Mouse (Mus musculus) stomach, embryonic 16.5 days (tissue): ENCODE data around the gene Ablim1. TPM values are rescaled to one million over a fixed set of nuclear protein-coding genes. Genes with fewer than 3 reads are reported as not detected.

Experiments
- ATAC-seq: fragments of 200-750 bp; cut with Nextera tagmentation; 2 replicates; pipeline ENCODE4 v1.8.0; 2017; ENCODE audit warnings: moderate number of reproducible peaks, moderate TSS enrichment; ENCODE audit not compliant: insufficient read depth, low FRiP score
- H3K27ac ChIP-seq: fragments of 300-500 bp; sonication (generic); 2 replicates; pipeline ENCODE4 v1.5.1; 2014; ENCODE audit warnings: low read length
- H3K27me3 ChIP-seq: fragments of 300-500 bp; sonication (generic); 2 replicates; pipeline ENCODE4 v1.6.1; 2014; ENCODE audit warnings: low read length, control low read depth, mixed read lengths; ENCODE audit not compliant: control insufficient read depth, insufficient read depth
- H3K36me3 ChIP-seq: fragments of 300-500 bp; sonication (generic); 2 replicates; pipeline ENCODE4 v1.6.1; 2014; ENCODE audit warnings: low read length; ENCODE audit not compliant: control insufficient read depth, insufficient read depth
- H3K4me1 ChIP-seq: fragments of 300-500 bp; sonication (generic); 2 replicates; pipeline ENCODE4 v1.6.1; 2014; ENCODE audit warnings: low read length, control low read depth, mixed read lengths; ENCODE audit not compliant: control insufficient read depth, insufficient read depth
- H3K4me2 ChIP-seq: fragments of 300-500 bp; sonication (generic); 2 replicates; pipeline ENCODE4 v1.6.1; 2014; ENCODE audit warnings: low read depth, low read length, mixed read lengths
- H3K4me3 ChIP-seq: fragments of 300-500 bp; sonication (generic); replicated peaks from 2 replicates; pipeline ENCODE4 v1.5.1; 2014; ENCODE audit warnings: mild to moderate bottlenecking, low read length
- H3K9ac ChIP-seq: fragments of 300-500 bp; sonication (generic); 2 replicates; pipeline ENCODE4 v1.6.1; 2014; ENCODE audit warnings: low read length
- H3K9me3 ChIP-seq: fragments of 300-500 bp; sonication (generic); replicated peaks from 2 replicates; pipeline ENCODE4 v1.6.1; 2016; ENCODE audit warnings: low read length, control low read depth; ENCODE audit not compliant: control insufficient read depth
- WGBS: fragments of 180-500 bp; shearing (Covaris S2); extraction: QIAGEN DNeasy Blood & Tissue Kit; methylation state at CpG from one replicate; pipeline ENCODE4 v1.1.7; 2014; 5-methylcytosine and 5-hydroxymethylcytosine counted together
- polyA plus RNA-seq: library from polyadenylated mRNA; unstranded; fragments of >200 nt; fragmentation: Nextera tagmentation; extraction: Ambion mirVana; gene quantifications from 2 replicates; pipeline ENCODE4 v1.2.1, GENCODE M21; 2015

The Ablim1 gene
- polyA plus RNA-seq, 1 experiment from 2014 or later = 66.5 TPM

DNA sequence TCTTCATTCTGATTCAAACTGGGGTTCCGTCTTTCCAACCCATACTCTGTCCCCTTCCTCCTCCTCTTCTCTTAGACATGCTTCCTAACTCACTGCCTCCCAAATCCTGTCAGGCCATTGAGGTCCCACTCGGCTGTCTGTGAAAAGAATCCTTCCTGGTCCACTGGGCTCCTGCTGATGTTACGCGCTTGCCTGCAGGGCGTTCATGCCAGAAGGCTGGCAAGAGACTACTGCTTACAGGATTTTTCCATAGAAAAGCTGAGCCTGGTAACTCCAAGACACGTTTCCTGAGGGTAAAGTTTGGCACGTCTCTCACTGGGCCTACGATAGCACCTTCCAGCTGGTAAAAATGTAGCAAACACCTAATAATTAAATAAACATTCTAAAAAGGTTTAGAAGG lies 36.5 kb downstream of the Ablim1 start:
- Histone ChIP-seq H3K9me3 (no peaks in the 10 kb centered on the region), H3K9ac (no peak overlapping the region), H3K27me3 (no peaks in the 10 kb centered on the region), H3K4me2 (no peak overlapping the region), H3K4me3 (no peak overlapping the region), H3K36me3 (no peaks in the 10 kb centered on the region), H3K27ac (no peak overlapping the region), H3K4me1 (peaks cover 22% of the 10 kb centered on the region)
- 79% methylated on average over 8 of the region's 8 CpGs for WGBS
- ATAC-seq = no peak

DNA sequence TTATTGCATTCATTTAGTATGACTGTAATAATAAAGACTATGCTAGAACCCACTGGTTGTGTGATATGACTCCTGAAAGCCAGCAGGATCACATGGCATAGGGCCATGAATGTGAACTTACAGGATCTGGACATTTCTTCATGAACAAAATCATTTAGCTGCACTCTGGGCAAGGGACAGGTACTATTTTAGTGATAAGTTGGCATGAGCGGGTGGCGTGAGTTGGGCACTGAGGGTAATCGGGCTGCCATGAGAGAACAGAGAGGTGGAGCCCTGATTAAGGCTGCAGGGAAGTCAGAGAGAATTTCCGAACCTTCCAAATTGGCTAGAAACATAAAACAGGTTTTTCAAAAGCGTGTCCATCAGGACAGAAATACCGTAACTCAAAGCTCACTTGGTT lies 37.7 kb downstream of the Ablim1 start:
- Histone ChIP-seq H3K27me3 (no peaks in the 10 kb centered on the region), H3K4me3 (no peak overlapping the region), H3K36me3 (no peaks in the 10 kb centered on the region), H3K4me1 (peaks cover 34% of the 10 kb centered on the region), H3K9ac (no peak overlapping the region), H3K27ac (no peak overlapping the region), H3K4me2 (no peak overlapping the region), H3K9me3 (no peaks in the 10 kb centered on the region)
- ATAC-seq = no peak
- 85% methylated on average over 6 of the region's 6 CpGs for WGBS

- H3K36me3 ChIP-seq = no peaks in the 10 kb centered on the region
- peak overlapping the region; percentile 41 for H3K4me2 ChIP-seq
- WGBS = 14% methylated on average over 15 of the region's 15 CpGs
- peak overlapping the region; percentile 75 for H3K27ac ChIP-seq
- ATAC-seq = peak; percentile 68; the same call in 1 of the 2 replicates
- H3K4me1 ChIP-seq = peaks cover 39% of the 10 kb centered on the region
- H3K27me3 ChIP-seq = no peaks in the 10 kb centered on the region
- peak overlapping the region; percentile 10 for H3K4me3 ChIP-seq
- no peaks in the 10 kb centered on the region for H3K9me3 ChIP-seq
- no peak overlapping the region for H3K9ac ChIP-seq
Measured at GRCm38 (mm10) chr19:57275166-57275953, 39.4 kb downstream of the Ablim1 start.

- 19% methylated on average over 6 of the region's 6 CpGs for WGBS
- H3K36me3 ChIP-seq = no peaks in the 10 kb centered on the region
- H3K4me3 ChIP-seq = peak overlapping the region; percentile 10
- peaks cover 39% of the 10 kb centered on the region for H3K4me1 ChIP-seq
- peak overlapping the region; percentile 75 for H3K27ac ChIP-seq
- no peak for ATAC-seq
- peak overlapping the region; percentile 41 for H3K4me2 ChIP-seq
- no peaks in the 10 kb centered on the region for H3K27me3 ChIP-seq
- no peaks in the 10 kb centered on the region for H3K9me3 ChIP-seq
- no peak overlapping the region; the same call in 1 of the 2 replicates for H3K9ac ChIP-seq
Measured at GRCm38 (mm10) chr19:57274717-57275116, 40.0 kb downstream of the Ablim1 start.

GRCm38 (mm10) chr19:57274286-57274685 lies 40.4 kb downstream of the Ablim1 start:
- WGBS = 31% methylated on average over 12 of the region's 12 CpGs

GRCm38 (mm10) chr19:57272824-57273613 lies 41.7 kb downstream of the Ablim1 start:
- peak; percentile 83 for ATAC-seq
- no peaks in the 10 kb centered on the region for H3K27me3 ChIP-seq
- WGBS = 41% methylated on average over 13 of the region's 13 CpGs
- no peaks in the 10 kb centered on the region for H3K36me3 ChIP-seq
- peak overlapping the region; percentile 31 for H3K4me2 ChIP-seq
- peak overlapping the region; percentile 16; the same call in 1 of the 2 replicates for H3K4me3 ChIP-seq
- no peaks in the 10 kb centered on the region for H3K9me3 ChIP-seq
- H3K9ac ChIP-seq = 0 out of 2 replicates have a peak overlapping the region, but pooled peaks have one; percentile 26
- peak overlapping the region; percentile 68 for H3K27ac ChIP-seq
- peaks cover 39% of the 10 kb centered on the region for H3K4me1 ChIP-seq

More at GRCm38 (mm10) chr19:57274286-57274685, 40.4 kb downstream of the Ablim1 start:
- no peak for ATAC-seq
- Histone ChIP-seq H3K4me3 (peak overlapping the region; percentile 10), H3K9ac (peak overlapping the region; percentile 38; the same call in 1 of the 2 replicates), H3K4me2 (peak overlapping the region; percentile 41), H3K9me3 (no peaks in the 10 kb centered on the region), H3K27ac (peak overlapping the region; percentile 68; the same call in 1 of the 2 replicates), H3K36me3 (no peaks in the 10 kb centered on the region), H3K4me1 (peaks cover 39% of the 10 kb centered on the region), H3K27me3 (no peaks in the 10 kb centered on the region)

- Histone ChIP-seq H3K4me3 (no peak overlapping the region), H3K27ac (no peak overlapping the region), H3K4me1 (peaks cover 44% of the 10 kb centered on the region), H3K36me3 (no peaks in the 10 kb centered on the region), H3K4me2 (no peak overlapping the region), H3K9me3 (no peaks in the 10 kb centered on the region), H3K27me3 (no peaks in the 10 kb centered on the region), H3K9ac (no peak overlapping the region)
- 64% methylated on average over 16 of the region's 16 CpGs for WGBS
- ATAC-seq = no peak
Measured at GRCm38 (mm10) chr19:57271757-57272156, 43.0 kb downstream of the Ablim1 start.

- Histone ChIP-seq H3K9ac (no peak overlapping the region), H3K4me1 (peaks cover 50% of the 10 kb centered on the region)
Measured at GRCm38 (mm10) chr19:57270711-57271110, 44.0 kb downstream of the Ablim1 start.

GRCm38 (mm10) chr19:57269791-57270190 lies 44.9 kb downstream of the Ablim1 start:
- Histone ChIP-seq H3K27ac (no peak overlapping the region), H3K36me3 (no peaks in the 10 kb centered on the region), H3K4me2 (no peak overlapping the region), H3K4me1 (peaks cover 43% of the 10 kb centered on the region), H3K9ac (no peak overlapping the region), H3K9me3 (no peaks in the 10 kb centered on the region), H3K4me3 (no peak overlapping the region), H3K27me3 (no peaks in the 10 kb centered on the region)
- no peak for ATAC-seq
- 75% methylated on average over 6 of the region's 6 CpGs for WGBS

More at GRCm38 (mm10) chr19:57270711-57271110, 44.0 kb downstream of the Ablim1 start:
- H3K27me3 ChIP-seq = no peaks in the 10 kb centered on the region
- H3K9me3 ChIP-seq = no peaks in the 10 kb centered on the region
- no peak overlapping the region for H3K4me3 ChIP-seq
- no peak for ATAC-seq
- no peak overlapping the region for H3K27ac ChIP-seq
- 82% methylated on average over 6 of the region's 6 CpGs for WGBS
- no peak overlapping the region for H3K4me2 ChIP-seq
- H3K36me3 ChIP-seq = no peaks in the 10 kb centered on the region
